16 mouse cellular contexts compared by ENCODE assay signal in the genomic region with DNA sequence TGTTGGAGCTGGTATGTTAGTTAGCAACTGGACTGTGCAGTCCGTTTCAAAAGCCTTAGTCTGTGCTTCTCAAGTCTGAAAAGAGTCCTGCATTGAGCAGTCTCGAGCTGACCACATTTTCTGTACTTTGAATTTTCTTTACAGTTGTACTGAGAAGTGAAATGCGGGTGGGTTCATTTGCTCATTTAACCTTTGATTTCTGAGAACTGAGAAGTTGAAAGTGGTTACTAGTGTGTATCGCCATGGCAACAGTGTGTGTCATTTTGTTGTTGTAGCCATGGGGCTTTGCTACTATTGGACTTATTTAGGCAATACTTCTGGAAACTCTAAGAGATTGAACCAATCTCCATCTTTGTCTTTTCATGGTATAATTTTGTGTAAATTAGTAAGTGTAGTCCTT. TPM values are rescaled to one million over a fixed set of nuclear protein-coding genes. Genes with fewer than 3 reads are reported as not detected.
DNase-seq lines count a peak whose midpoint lies in the region; ATAC-seq and TF ChIP-seq lines count a peak whose summit lies in the region.
"Had no signal": no experiment of that assay in that cellular context is flagged by ENCODE, and none has a peak within 500 bp of the region (broad histone marks: within the 10 kb centered on the region; RNA-seq: fewer than 3 reads in every experiment).

No protein-coding gene starts in this region.

- H3K9ac ChIP-seq in lung, postnatal 0 days (replicated peaks; ENCODE audit: low read depth), result no peak overlapping the region
- H3K9ac ChIP-seq: embryonic facial prominence, embryonic 13.5 days; forebrain, embryonic 12.5 days; intestine, embryonic 15.5 days; liver, embryonic 13.5 days; neural tube, embryonic 12.5 days had no signal

- 83% methylated on average over 4 of the region's 4 CpGs for WGBS in lung, postnatal 0 days
- WGBS in embryonic facial prominence, embryonic 10.5 days, result 63% methylated on average over 4 of the region's 4 CpGs

- TF ChIP-seq EP300 in lung, postnatal 0 days (IDR thresholded peaks at IDR 0.05), result no peak

- no peak overlapping the region for H3K27ac ChIP-seq in lung, postnatal 0 days (ENCODE audit: low read length)
- no peak overlapping the region for H3K27ac ChIP-seq in embryonic facial prominence, embryonic 10.5 days (replicated peaks)
- H3K27ac ChIP-seq: embryonic facial prominence, embryonic 13.5 days; forebrain, embryonic 12.5 days; intestine, embryonic 15.5 days; liver, embryonic 13.5 days; neural tube, embryonic 12.5 days had no signal

- H3K9me3 ChIP-seq in lung, postnatal 0 days (ENCODE audit: low read length), result no peaks in the 10 kb centered on the region
- H3K9me3 ChIP-seq in embryonic facial prominence, embryonic 10.5 days, result no peaks in the 10 kb centered on the region
- H3K9me3 ChIP-seq: embryonic facial prominence, embryonic 13.5 days; forebrain, embryonic 12.5 days; intestine, embryonic 15.5 days; liver, embryonic 13.5 days; neural tube, embryonic 12.5 days had no signal

- H3K36me3 ChIP-seq in lung, postnatal 0 days (ENCODE audit: insufficient read depth, low read length), result no peaks in the 10 kb centered on the region; the same call in 1 of the 2 replicates
- peaks cover 14% of the 10 kb centered on the region for H3K36me3 ChIP-seq in embryonic facial prominence, embryonic 10.5 days (replicated peaks)

- H3K27me3 ChIP-seq in lung, postnatal 0 days (replicated peaks; ENCODE audit: insufficient read depth, low read length), result no peaks in the 10 kb centered on the region
- no peaks in the 10 kb centered on the region for H3K27me3 ChIP-seq in embryonic facial prominence, embryonic 10.5 days (replicated peaks; ENCODE audit: low read depth, poor library complexity, severe bottlenecking)
- H3K27me3 ChIP-seq: embryonic facial prominence, embryonic 13.5 days; forebrain, embryonic 12.5 days; intestine, embryonic 15.5 days; liver, embryonic 13.5 days; megakaryocyte, embryonic 14.5 days; neural tube, embryonic 12.5 days had no signal

- peak; percentile 5 for DNase-seq in lung, postnatal 0 days (ENCODE audit: low spot score)
- DNase-seq in lung, postnatal 10 days, result no peak
- peak; percentile 25 to 26 for DNase-seq in CD8-positive naive resting alpha-beta T cell, adult 2 months (ENCODE audit: low read depth in 2 of 2, low spot score in 2 of 2)
- peak; percentile 29 for DNase-seq in embryonic facial prominence, embryonic 10.5 days (ENCODE audit: low spot score)
- no peak for DNase-seq in ovary, postnatal 14 days (ENCODE audit: low spot score)
- no peak for DNase-seq in neural tube, embryonic 10.5 days (ENCODE audit: extremely low spot score, low spot score)
- DNase-seq in right cerebral cortex, postnatal 10 days (ENCODE audit: low spot score in 2 of 2), result no peak
- DNase-seq: gastrocnemius, postnatal 25 days; kidney, postnatal 4 days; liver, embryonic 13.5 days had no signal

- H3K4me3 ChIP-seq in lung, postnatal 0 days (ENCODE audit: low read depth, low read length), result no peak overlapping the region
- no peak overlapping the region for H3K4me3 ChIP-seq in embryonic facial prominence, embryonic 10.5 days
- H3K4me3 ChIP-seq: embryonic facial prominence, embryonic 13.5 days; forebrain, embryonic 12.5 days; intestine, embryonic 15.5 days; liver, embryonic 13.5 days; megakaryocyte, embryonic 14.5 days; neural tube, embryonic 12.5 days had no signal

- H3K4me2 ChIP-seq in lung, postnatal 0 days (replicated peaks; ENCODE audit: low read depth, low read length), result no peak overlapping the region
- H3K4me2 ChIP-seq: embryonic facial prominence, embryonic 13.5 days; forebrain, embryonic 12.5 days; intestine, embryonic 15.5 days; liver, embryonic 13.5 days; neural tube, embryonic 12.5 days had no signal

- H3K4me1 ChIP-seq in lung, postnatal 0 days (ENCODE audit: insufficient read depth, low read depth, low read length), result no peaks in the 10 kb centered on the region
- H3K4me1 ChIP-seq in embryonic facial prominence, embryonic 10.5 days, result peaks cover 11% of the 10 kb centered on the region
- H3K4me1 ChIP-seq: embryonic facial prominence, embryonic 13.5 days; forebrain, embryonic 12.5 days; intestine, embryonic 15.5 days; liver, embryonic 13.5 days; neural tube, embryonic 12.5 days had no signal

- TF ChIP-seq CTCF in lung, postnatal 0 days (IDR thresholded peaks at IDR 0.05), result no peak

- no peak for ATAC-seq in lung, postnatal 0 days
- peak; percentile 76 for ATAC-seq in monocyte, adult 5-6 weeks (replicated peaks; ENCODE audit: insufficient number of reproducible peaks, low FRiP score, low TSS enrichment, poor library complexity, severe bottlenecking)
- ATAC-seq: intestine, embryonic 15.5 days had no signal

RNA-seq across cellular contexts. Expression of a gene that starts 46.4 kb away (rescaled TPM):
- polyA plus RNA-seq in lung, postnatal 0 days (2015; fragmentation: Nextera tagmentation; extraction: Ambion mirVana), result 17.9 and 18.6 TPM in 2 replicates
- polyA plus RNA-seq in embryonic facial prominence, embryonic 10.5 days (2016; fragmentation: Nextera tagmentation; extraction: Ambion mirVana), result 6.2 and 7.0 TPM in 2 replicates
- 1.3 to 3.2 TPM (median 2.4 TPM) in 3 replicates for total RNA-seq in monocyte, adult 5-6 weeks (2017)

Comparison
In these comparisons a context has a peak if more than half of its experiments do, and no peak if none do; other contexts are left out.
1. DNase-seq: peak in lung, postnatal 0 days (single experiment), CD8-positive naive resting alpha-beta T cell, adult 2 months (2 of 2) and embryonic facial prominence, embryonic 10.5 days (single experiment); none in lung, postnatal 10 days (single experiment), ovary, postnatal 14 days (single experiment), neural tube, embryonic 10.5 days (single experiment) and right cerebral cortex, postnatal 10 days (0 of 2).